Mouse (Mus musculus) kidney, adult 2 months (tissue): ENCODE measurements at regions not wholly inside any gene's neighbourhood (a gene's known extent, or its start where the extent isn't known, plus 50 kb on each side); places are given as distances from the start of the nearest gene placed in this dataset.

Source experiments
- DNase-seq: peaks from one replicate; pipeline ENCODE4 v3.0.0; 2021
- H3K27ac ChIP-seq: fragments of 200-500 bp; 2 replicates; pipeline ENCODE4 v1.5.1; 2012; ENCODE audit warnings: low read depth, low read length, control low read depth, inconsistent platforms; ENCODE audit not compliant: insufficient read depth
- H3K27me3 ChIP-seq: fragments of 200-500 bp; replicated peaks from 2 replicates; pipeline ENCODE4 v1.6.1; 2012; ENCODE audit warnings: mild to moderate bottlenecking, moderate library complexity, low read length, inconsistent platforms; ENCODE audit not compliant: control insufficient read depth, insufficient read depth
- H3K36me3 ChIP-seq: fragments of 200-500 bp; 2 replicates; pipeline ENCODE4 v1.6.1; 2012; ENCODE audit warnings: mild to moderate bottlenecking, moderate library complexity, low read length, inconsistent platforms; ENCODE audit not compliant: control insufficient read depth, insufficient read depth
- H3K4me1 ChIP-seq: fragments of 200-500 bp; 2 replicates; pipeline ENCODE4 v1.6.1; 2011; ENCODE audit warnings: low read length; ENCODE audit not compliant: control insufficient read depth, insufficient read depth
- H3K4me3 ChIP-seq: fragments of 200-500 bp; 2 replicates; pipeline ENCODE4 v1.5.1; 2011; ENCODE audit warnings: mild to moderate bottlenecking, low read depth, low read length, control low read depth; ENCODE audit not compliant: insufficient read depth
- CTCF ChIP-seq: fragments of 200-500 bp; conservative IDR thresholded peaks from 2 replicates; pipeline ENCODE4 v1.5.1; 2011; ENCODE audit warnings: low read depth, mild to moderate bottlenecking, control low read depth, low read length, moderate library complexity, mixed read lengths; ENCODE audit not compliant: insufficient read depth, insufficient read length
- POLR2A ChIP-seq: fragments of 200-500 bp; IDR thresholded peaks from one replicate; pipeline ENCODE4 v1.6.1; 2011; ENCODE audit warnings: low read depth, low read length, control low read depth
- WGBS: fragments of 180-500 bp; shearing (Covaris S2); methylation state at CpG from one replicate; pipeline ENCODE4 v1.1.7; 2018; 5-methylcytosine and 5-hydroxymethylcytosine counted together

GRCm38 (mm10) chr2:171743111-171743510 lies 300.2 kb downstream of the Cbln4 start:
- Histone ChIP-seq H3K27ac (no peak overlapping the region), H3K27me3 (no peaks in the 10 kb centered on the region), H3K4me1 (no peaks in the 10 kb centered on the region), H3K36me3 (no peaks in the 10 kb centered on the region), H3K4me3 (no peak overlapping the region)
- no peak for DNase-seq
- WGBS = 26% methylated on average over 2 of the region's 2 CpGs
- TF ChIP-seq POLR2A (no peak), CTCF (no peak)

- no peak for DNase-seq
- TF ChIP-seq POLR2A (no peak), CTCF (no peak)
- WGBS = 46% methylated on average over 11 of the region's 11 CpGs
- Histone ChIP-seq H3K4me1 (no peaks in the 10 kb centered on the region), H3K27me3 (no peaks in the 10 kb centered on the region), H3K27ac (no peak overlapping the region), H3K36me3 (no peaks in the 10 kb centered on the region), H3K4me3 (no peak overlapping the region)
Measured at GRCm38 (mm10) chr2:171742706-171743105, 300.6 kb downstream of the Cbln4 start.

- H3K27ac ChIP-seq = no peak overlapping the region
- TF ChIP-seq POLR2A = no peak
- no peak for TF ChIP-seq CTCF
- no peak for DNase-seq
- 91% methylated on average over 8 of the region's 8 CpGs for WGBS
- H3K27me3 ChIP-seq = no peaks in the 10 kb centered on the region
- no peak overlapping the region for H3K4me3 ChIP-seq
- no peaks in the 10 kb centered on the region for H3K4me1 ChIP-seq
- H3K36me3 ChIP-seq = no peaks in the 10 kb centered on the region
Measured at GRCm38 (mm10) chr2:171737761-171738160, 305.5 kb downstream of the Cbln4 start.

GRCm38 (mm10) chr2:171735061-171735490 lies 308.2 kb downstream of the Cbln4 start:
- Histone ChIP-seq H3K4me1 (no peaks in the 10 kb centered on the region), H3K27me3 (no peaks in the 10 kb centered on the region), H3K36me3 (no peaks in the 10 kb centered on the region), H3K27ac (no peak overlapping the region), H3K4me3 (no peak overlapping the region)
- DNase-seq = no peak
- WGBS = 17% methylated on average over 14 of the region's 14 CpGs
- TF ChIP-seq CTCF = no peak
- TF ChIP-seq POLR2A = no peak

- no peaks in the 10 kb centered on the region for H3K27me3 ChIP-seq
- H3K4me1 ChIP-seq = no peaks in the 10 kb centered on the region
- 32% methylated on average over 4 of the region's 4 CpGs for WGBS
- DNase-seq = peak; percentile 19
- no peak overlapping the region for H3K4me3 ChIP-seq
- no peak for TF ChIP-seq POLR2A
- no peak for TF ChIP-seq CTCF
- no peaks in the 10 kb centered on the region for H3K36me3 ChIP-seq
- H3K27ac ChIP-seq = no peak overlapping the region
Measured at GRCm38 (mm10) chr2:171734634-171734987, 308.7 kb downstream of the Cbln4 start.

GRCm38 (mm10) chr2:171733965-171734633 lies 309.2 kb downstream of the Cbln4 start:
- H3K4me3 ChIP-seq = no peak overlapping the region
- no peak for DNase-seq
- no peak for TF ChIP-seq CTCF
- TF ChIP-seq POLR2A = no peak
- no peaks in the 10 kb centered on the region for H3K36me3 ChIP-seq
- H3K27me3 ChIP-seq = no peaks in the 10 kb centered on the region
- no peaks in the 10 kb centered on the region for H3K4me1 ChIP-seq
- 67% methylated on average over 14 of the region's 14 CpGs for WGBS
- no peak overlapping the region for H3K27ac ChIP-seq

- H3K27me3 ChIP-seq = no peaks in the 10 kb centered on the region
- H3K4me3 ChIP-seq = no peak overlapping the region
- H3K36me3 ChIP-seq = no peaks in the 10 kb centered on the region
- DNase-seq = no peak
- H3K4me1 ChIP-seq = no peaks in the 10 kb centered on the region
- 81% methylated on average over 5 of the region's 5 CpGs for WGBS
- TF ChIP-seq CTCF (no peak), POLR2A (no peak)
- no peak overlapping the region for H3K27ac ChIP-seq
Measured at GRCm38 (mm10) chr2:171719269-171719668, 324.0 kb downstream of the Cbln4 start.

GRCm38 (mm10) chr2:171718855-171719254 lies 324.4 kb downstream of the Cbln4 start:
- no peak overlapping the region for H3K27ac ChIP-seq
- no peak overlapping the region for H3K4me3 ChIP-seq
- DNase-seq = no peak
- no peak for TF ChIP-seq POLR2A
- TF ChIP-seq CTCF = no peak
- no peaks in the 10 kb centered on the region for H3K4me1 ChIP-seq
- no peaks in the 10 kb centered on the region for H3K36me3 ChIP-seq
- H3K27me3 ChIP-seq = no peaks in the 10 kb centered on the region
- 87% methylated on average over 5 of the region's 5 CpGs for whole genome bisulfite sequencing
